Mouse (Mus musculus): ENCODE measurements around the gene Carmil2.

- no peak for TF ChIP-seq CTCF (IDR thresholded peaks at IDR 0.05; ENCODE audit: insufficient read depth, low read depth, low read length)
- TF ChIP-seq POLR2A (IDR thresholded peaks at IDR 0.05; ENCODE audit: insufficient read depth, low read depth, low read length) = no peak
Observed at GRCm38 (mm10) chr8:105695080-105695780, 9.2 kb downstream of the Carmil2 start.

All from olfactory bulb, adult 2 months (tissue).